Mouse (Mus musculus) c-Kit-positive CD71-positive TER-119-negative erythroid progenitor cells, embryonic 14.5 days (primary cell): ENCODE data around the gene Dcaf8.

Experiments used
- DNase-seq: peaks from one replicate; pipeline ENCODE4 v3.0.0-alpha.2; 2013; ENCODE audit warnings: low read depth

The Dcaf8 gene

DNA sequence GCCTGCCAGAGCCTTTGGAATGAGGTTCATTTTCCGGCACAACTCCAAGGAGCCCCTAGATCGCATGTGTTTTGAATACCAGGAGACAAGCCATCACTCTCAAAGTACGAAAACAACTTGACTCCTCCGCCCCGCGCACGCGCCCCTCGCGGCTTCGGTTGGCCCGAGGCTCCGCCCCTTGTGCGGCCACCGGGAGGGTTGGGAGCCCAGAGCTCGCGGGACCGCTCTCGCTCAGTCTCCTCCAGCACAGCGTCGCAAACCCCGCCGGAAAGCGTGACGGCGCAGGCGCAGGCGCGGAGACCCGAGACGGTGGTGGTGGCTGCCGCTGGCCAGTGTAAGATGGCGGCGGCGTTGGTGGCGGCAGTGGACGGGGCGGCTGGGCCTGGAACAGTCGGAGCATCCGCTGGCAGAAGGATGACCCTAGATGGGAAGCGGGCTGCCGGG lies at the start of gene Dcaf8:
Dcaf8 (plus strand) TSS at position 250 of the 444 bp plus-strand sequence.
- DNase-seq = peak; percentile 95

- DNase-seq = no peak
Observed at GRCm38 (mm10) chr1:172099325-172100033, 48.4 kb upstream of the Dcaf8 start.

DNA sequence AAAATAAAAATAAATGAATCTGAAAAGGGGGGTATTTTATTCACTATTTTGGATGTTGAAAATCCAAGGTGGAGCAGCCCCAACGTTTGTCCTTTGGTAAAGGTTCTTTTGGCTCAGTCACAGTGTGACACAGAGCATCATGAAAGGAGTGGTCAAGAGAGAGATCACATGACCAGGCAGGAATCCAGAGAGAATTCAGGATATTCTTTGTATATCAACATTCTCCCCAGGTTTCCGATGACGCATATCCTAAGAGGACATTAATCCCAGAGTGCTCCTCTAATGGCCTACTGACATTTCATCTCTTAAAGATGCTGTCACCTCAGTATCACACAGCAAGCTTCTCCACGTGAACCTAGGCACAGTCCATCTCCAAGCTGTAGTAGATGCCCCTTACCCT lies 44.3 kb upstream of the Dcaf8 start:
- no peak for DNase-seq

GRCm38 (mm10) chr1:172105101-172105500 lies 42.8 kb upstream of the Dcaf8 start:
- DNase-seq = no peak

DNA sequence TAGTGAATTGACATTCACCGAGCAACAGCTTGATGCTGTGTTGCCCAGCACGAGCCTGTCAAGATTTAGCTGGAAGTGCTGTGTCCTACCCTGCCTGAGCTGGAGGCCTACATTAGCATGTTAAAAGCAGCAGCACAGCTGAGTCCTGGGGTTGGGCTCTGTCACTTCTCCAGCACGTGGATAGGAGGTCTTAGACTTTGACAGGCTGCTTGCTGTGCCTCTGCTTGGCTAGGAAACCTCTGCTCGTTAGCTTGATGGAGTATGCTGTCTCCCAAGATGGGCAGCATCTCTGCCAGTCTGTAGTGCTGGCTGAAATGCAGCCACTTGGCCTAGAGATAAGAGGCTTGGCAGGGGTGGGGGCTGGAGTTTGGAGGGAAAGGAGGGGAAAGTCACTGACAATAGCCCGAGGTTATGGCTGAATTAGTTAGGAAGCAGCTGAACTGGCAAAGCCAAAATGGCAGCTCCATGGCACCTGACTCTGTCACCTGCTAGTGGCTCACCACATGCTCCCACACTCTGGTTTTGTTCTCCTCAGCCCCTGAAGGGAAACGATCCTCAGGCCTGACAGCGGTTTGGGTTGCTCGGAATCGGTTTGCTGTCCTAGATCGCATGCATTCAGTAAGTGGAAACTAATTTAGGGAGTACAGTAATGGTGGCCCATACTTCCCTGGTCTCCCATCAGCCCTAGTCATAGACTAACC lies 40.0 kb upstream of the Dcaf8 start:
- no peak for DNase-seq

DNA sequence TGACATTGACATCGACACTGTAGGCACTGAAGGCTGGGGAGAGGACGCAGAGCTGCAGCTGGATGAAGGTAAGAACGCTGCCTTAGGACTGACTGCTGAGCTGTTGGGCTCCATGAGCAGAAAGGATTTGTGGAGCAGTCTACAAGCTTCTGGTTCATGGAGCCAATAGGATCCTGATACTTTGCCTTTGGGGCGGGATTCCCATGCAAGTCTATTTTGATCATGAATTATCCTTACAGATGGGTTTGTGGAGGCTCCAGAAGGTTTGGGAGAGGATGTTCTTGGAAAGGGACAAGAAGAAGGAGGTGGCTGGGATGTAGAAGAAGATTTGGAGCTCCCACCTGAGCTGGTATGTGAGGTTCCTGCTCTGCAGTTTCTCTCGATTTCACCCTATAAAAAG lies 30.9 kb upstream of the Dcaf8 start:
- DNase-seq = no peak

DNA sequence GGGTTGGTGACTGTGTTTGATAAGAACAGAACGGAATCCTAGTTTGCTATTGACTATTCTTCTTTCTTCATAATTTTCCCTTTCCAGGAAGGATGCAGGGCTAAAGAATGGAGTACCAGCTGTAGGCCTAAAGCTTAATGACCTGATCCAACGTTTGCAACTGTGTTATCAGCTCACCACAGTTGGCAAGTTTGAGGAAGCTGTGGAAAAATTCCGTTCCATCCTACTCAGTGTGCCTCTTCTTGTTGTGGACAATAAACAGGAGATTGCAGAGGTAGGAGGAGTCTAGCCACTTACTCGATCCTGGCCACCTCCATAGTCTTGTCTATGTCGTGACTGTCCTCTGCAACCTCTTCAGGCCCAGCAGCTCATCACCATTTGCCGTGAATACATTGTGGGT lies 28.8 kb upstream of the Dcaf8 start:
- DNase-seq = no peak

GRCm38 (mm10) chr1:172119720-172120119 lies 28.2 kb upstream of the Dcaf8 start:
- no peak for DNase-seq

- no peak for DNase-seq
Observed at GRCm38 (mm10) chr1:172122671-172123070, 25.2 kb upstream of the Dcaf8 start.

GRCm38 (mm10) chr1:172124572-172124971 lies 23.3 kb upstream of the Dcaf8 start:
- no peak for DNase-seq

GRCm38 (mm10) chr1:172126376-172127347 lies 21.2 kb upstream of the Dcaf8 start, which contains the start of gene Pex19:
Gene Pex19, plus strand, starts transcription at chr1:172126755.
- DNase-seq = peak; percentile 88

DNA sequence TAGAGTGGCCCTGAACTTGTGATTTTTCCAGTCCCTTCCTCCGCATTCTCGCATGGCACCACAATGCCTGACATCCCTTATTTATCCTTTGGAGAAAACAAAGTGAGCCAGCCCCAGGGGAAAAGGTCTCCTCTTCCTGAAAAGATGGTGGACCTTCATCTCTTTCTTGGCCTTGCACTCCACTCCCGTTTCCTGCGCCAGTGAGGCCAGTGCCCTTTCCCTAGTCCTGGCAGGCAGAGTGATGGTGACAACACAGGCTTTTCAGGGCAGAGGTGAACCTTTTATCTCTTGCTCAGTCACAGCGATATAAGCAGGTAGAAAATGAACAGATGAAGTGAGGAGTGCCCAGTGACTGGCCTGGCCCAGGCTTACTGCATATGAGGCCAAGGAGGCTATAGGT lies 20.4 kb upstream of the Dcaf8 start:
- DNase-seq = no peak

DNA sequence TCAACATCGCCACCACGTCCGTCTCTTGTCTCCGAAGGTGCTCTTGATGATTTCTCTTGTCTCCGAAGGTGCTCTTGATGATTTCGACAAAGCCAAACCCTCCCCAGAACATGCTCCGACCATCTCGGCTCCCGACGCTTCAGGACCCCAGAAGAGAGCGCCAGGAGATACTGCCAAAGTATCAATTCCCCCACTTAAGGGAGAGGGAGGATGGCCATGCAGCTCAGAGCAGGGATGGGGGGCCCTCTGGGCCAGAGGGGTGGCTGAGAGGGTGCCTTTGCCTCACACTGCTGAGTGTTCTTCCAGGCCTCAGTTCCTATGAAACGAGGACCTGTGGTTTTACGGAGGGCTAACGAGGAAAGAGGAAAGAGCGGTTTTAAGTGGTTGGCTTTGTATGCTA lies 19.3 kb upstream of the Dcaf8 start:
- DNase-seq = no peak

DNA sequence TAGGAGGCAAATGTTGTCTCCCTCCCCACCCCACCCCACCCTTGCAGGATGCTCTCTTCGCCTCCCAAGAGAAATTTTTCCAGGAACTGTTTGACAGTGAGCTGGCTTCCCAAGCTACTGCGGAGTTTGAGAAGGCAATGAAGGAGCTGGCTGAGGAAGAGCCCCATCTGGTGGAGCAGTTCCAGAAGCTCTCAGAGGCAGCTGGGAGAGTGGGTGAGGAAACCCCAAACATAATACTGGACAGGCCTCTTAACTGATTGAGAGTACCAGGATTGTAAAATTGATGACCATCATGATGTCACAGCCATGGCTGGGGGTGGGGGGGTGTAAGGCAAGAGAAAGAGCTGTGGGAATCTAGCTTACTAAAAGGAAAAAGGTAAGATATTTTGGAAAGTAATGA lies 18.8 kb upstream of the Dcaf8 start:
- DNase-seq = no peak

DNA sequence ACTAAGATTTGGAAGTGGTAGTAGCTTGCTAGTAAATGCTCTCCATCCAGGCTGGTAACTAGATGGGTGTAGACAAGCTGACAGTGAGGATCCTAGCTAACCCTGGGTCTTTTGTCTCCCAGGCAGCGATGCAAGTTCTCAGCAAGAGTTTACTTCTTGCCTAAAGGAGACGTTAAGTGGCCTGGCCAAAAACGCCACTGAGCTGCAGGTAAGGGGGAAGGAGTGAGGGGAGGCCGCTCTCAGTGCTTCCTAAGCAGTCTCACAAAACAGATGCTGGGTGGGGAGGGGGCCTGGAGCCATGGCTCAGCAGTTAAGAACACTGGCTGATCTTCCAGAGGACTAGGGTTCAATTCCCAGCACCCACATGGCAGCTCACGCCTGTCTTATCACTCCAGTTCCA lies 18.1 kb upstream of the Dcaf8 start:
- no peak for DNase-seq

GRCm38 (mm10) chr1:172132319-172132718 lies 15.6 kb upstream of the Dcaf8 start:
- DNase-seq = no peak

- no peak for DNase-seq
Observed at GRCm38 (mm10) chr1:172133535-172133934, 14.3 kb upstream of the Dcaf8 start.

DNA sequence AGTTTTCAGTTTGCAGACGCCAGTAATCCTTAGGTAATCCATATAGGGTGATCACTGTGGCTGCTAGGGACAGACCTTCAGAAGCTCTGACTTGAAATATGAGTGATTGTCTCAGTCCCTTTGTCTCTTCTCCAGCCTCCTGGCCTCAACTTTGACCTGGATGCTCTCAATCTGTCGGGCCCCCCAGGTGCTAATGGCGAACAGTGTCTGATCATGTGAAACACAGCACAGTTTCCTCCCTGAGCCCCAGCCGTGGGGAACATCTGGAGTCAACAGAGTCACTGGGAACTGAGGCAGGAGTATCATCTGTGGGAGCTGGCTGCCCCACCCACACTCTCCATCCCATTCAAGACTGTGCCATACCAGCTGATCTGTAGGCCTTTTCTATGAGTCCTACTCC lies 13.8 kb upstream of the Dcaf8 start:
- DNase-seq = no peak

GRCm38 (mm10) chr1:172140160-172140559 lies 7.7 kb upstream of the Dcaf8 start:
- no peak for DNase-seq

GRCm38 (mm10) chr1:172140825-172141224 lies 7.1 kb upstream of the Dcaf8 start:
- DNase-seq = no peak

DNA sequence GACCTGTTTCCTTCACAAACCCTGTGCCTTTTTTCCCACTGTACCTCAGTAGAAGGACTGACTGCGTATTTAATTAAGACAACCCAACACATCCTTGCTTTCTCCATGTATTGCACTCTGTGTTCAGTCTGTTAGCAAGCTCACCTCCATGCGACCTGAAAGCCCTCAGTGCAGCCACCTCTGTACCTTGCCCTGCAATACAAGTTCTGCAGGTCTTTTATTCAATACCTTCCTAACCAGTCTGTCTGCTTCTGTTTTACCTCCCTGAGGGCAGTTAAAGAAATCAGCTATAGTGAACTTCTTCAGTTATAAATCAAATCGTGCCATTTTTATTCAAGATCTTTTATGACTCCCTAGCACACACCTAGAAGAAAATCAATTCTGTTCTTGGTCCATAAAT lies 6.4 kb upstream of the Dcaf8 start:
- DNase-seq = no peak

- peak; percentile 71 for DNase-seq
Observed at GRCm38 (mm10) chr1:172143570-172143969, 4.3 kb upstream of the Dcaf8 start.
